In genomic region chr4:139203381-139203780, GRCm38 (mm10) we compare ENCODE assay signal across 12 mouse cellular contexts. TPM values are rescaled to one million over a fixed set of nuclear protein-coding genes. Genes with fewer than 3 reads are reported as not detected.
DNase-seq lines count a peak whose midpoint lies in the region; ATAC-seq and TF ChIP-seq lines count a peak whose summit lies in the region.
"Had no signal": no experiment of that assay in that cellular context is flagged by ENCODE, and none has a peak within 500 bp of the region (broad histone marks: within the 10 kb centered on the region; RNA-seq: fewer than 3 reads in every experiment).

No protein-coding gene starts in this region.

- no peak for TF ChIP-seq POLR2A in lung, adult 2 months (IDR thresholded peaks at IDR 0.05; ENCODE audit: borderline replicate concordance, extremely low read depth, low read depth, low read length)
- TF ChIP-seq POLR2A in bone marrow macrophage, adult 2 months (IDR thresholded peaks at IDR 0.05; ENCODE audit: borderline replicate concordance, low read depth, low read length) = no peak

- H3K4me3 ChIP-seq in lung, adult 2 months (replicated peaks; ENCODE audit: extremely low read depth, low read depth, low read length) = no peak overlapping the region
- no peak overlapping the region for H3K4me3 ChIP-seq in bone marrow macrophage, adult 2 months (ENCODE audit: insufficient read depth, low read length)
- H3K4me3 ChIP-seq: limb, embryonic 13.5 days; stomach, embryonic 15.5 days had no signal

- peak; percentile 31; the same call in 1 of the 2 replicates for ATAC-seq in neutrophil, adult 5-6 weeks (ENCODE audit: extremely low read depth, insufficient number of reproducible peaks, low FRiP score, poor library complexity, severe bottlenecking)

- 20% methylated on average over 2 of the region's 2 CpGs for WGBS in lung, adult 2 months

- DNase-seq in adrenal gland, postnatal 36 days = peak; percentile 53 to 63
- no peak for DNase-seq in adrenal gland, postnatal 25 days
- peak; percentile 23 for DNase-seq in lung, adult 2 months
- no peak for DNase-seq in lung, postnatal 14 days
- DNase-seq in cerebellum, adult 11 months = no peak
- DNase-seq in gastrocnemius, adult 8-10 months (ENCODE audit: low spot score in 2 of 2) = no peak
- DNase-seq: cerebellum, postnatal 36 days; gastrocnemius, postnatal 10 days had no signal

- no peak for TF ChIP-seq CTCF in lung, adult 2 months (IDR thresholded peaks at IDR 0.05; ENCODE audit: insufficient read depth, low read length)
- TF ChIP-seq CTCF in bone marrow macrophage, adult 2 months (IDR thresholded peaks at IDR 0.05; ENCODE audit: low read depth, low read length) = no peak

- H3K27ac ChIP-seq in bone marrow macrophage, adult 2 months (ENCODE audit: insufficient read depth, low read depth, low read length) = peak overlapping the region; percentile 24; the same call in 1 of the 2 replicates
- H3K27ac ChIP-seq: limb, embryonic 13.5 days; stomach, embryonic 15.5 days had no signal

- H3K4me1 ChIP-seq in lung, adult 2 months (ENCODE audit: control insufficient read depth, insufficient read depth, low read length) = peaks cover 50% of the 10 kb centered on the region
- peaks cover 73% of the 10 kb centered on the region for H3K4me1 ChIP-seq in bone marrow macrophage, adult 2 months (ENCODE audit: control insufficient read depth, insufficient read depth, low read length)

RNA-seq across cellular contexts. Expression of gene Capzb, which starts 10.7 kb away (rescaled TPM):
- 100 to 1,000 TPM; 379 to 391 TPM for total RNA-seq in adrenal gland, postnatal 36 days (2021)
- total RNA-seq in adrenal gland, postnatal 25 days (2021) = 304 and 325 TPM in 2 replicates
- 152 and 172 TPM in 2 replicates for polyA plus RNA-seq in lung, adult 2 months (2012; rRNA removed)
- polyA plus RNA-seq in bone marrow macrophage, adult 2 months (2012; ENCODE audit: insufficient read depth, insufficient read length, missing spikeins) = 483 and 496 TPM in 2 replicates
- total RNA-seq in neutrophil, adult 5-6 weeks (2017) = 169 and 180 TPM in 2 replicates
- 100 to 1,000 TPM; 439 to 500 (median 472) TPM for total RNA-seq in gastrocnemius, adult 8-10 months (2022)

Comparison
In these comparisons a context has a peak if more than half of its experiments do, and no peak if none do; other contexts are left out.
1. DNase-seq: peak in adrenal gland, postnatal 36 days (2 of 2) and lung, adult 2 months (single experiment); none in adrenal gland, postnatal 25 days (single experiment), lung, postnatal 14 days (single experiment), cerebellum, adult 11 months (single experiment) and gastrocnemius, adult 8-10 months (0 of 2).